Mouse (Mus musculus): ENCODE measurements around the gene Ccdc105. TPM values are rescaled to one million over a fixed set of nuclear protein-coding genes. Genes with fewer than 3 reads are reported as not detected.

Gene Ccdc105
- not detected in 2 replicates for polyA plus RNA-seq (2012)

DNA sequence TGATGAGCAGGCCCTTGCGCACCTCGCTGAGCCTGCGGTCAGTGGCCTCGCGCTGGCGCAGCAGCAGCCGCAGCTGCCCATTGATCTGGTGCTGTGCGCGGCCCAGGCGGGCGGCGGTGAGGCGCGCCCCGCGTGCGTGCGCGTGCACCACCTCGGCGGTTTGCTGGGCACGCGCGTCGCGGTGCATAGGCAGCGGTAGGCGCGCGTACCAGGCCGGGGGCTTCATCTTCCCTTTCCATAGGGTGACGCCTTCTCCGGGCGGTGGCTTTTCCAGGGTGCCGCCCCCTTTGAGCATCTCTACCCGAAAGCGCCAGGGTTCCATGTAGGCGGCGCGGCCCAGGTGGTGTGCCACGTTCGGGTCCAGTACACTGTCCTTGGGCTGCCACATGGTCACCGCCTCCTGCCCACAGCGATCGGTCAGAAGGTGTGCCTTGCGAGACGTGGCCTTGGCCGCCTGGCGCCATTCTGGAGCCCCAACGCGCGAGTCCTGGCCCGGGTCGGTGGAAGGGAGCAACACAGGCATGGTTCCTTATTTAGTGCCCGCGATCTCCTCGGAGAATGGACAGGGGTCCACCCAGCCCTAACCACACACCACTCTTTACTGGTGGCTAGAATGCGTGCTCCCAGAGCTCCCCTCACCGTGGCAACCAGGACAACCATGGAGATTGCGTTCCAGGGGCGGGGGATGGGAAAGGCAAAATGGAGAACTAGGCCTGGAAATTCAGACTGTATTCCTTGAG lies at the start of gene Ccdc105:
Gene Ccdc105 (minus strand): TSS at position 614 of the 740 bp plus-strand sequence.
- peak within 1 kb of the TSS; percentile 4 for H3K4me3 ChIP-seq (replicated peaks)

GRCm38 (mm10) chr10:78801449-78801848 lies 48.6 kb upstream of the Ccdc105 start:
- Histone ChIP-seq H3K27me3 (ENCODE audit: control insufficient read depth) (no peaks in the 10 kb centered on the region), H3K4me3 (replicated peaks) (no peak overlapping the region), H3K9me3 (ENCODE audit: control insufficient read depth, low read length) (peaks cover 7% of the 10 kb centered on the region), H3K4me1 (ENCODE audit: control insufficient read depth) (no peaks in the 10 kb centered on the region), H3K36me3 (ENCODE audit: control insufficient read depth) (no peaks in the 10 kb centered on the region)
- no peak for TF ChIP-seq GATA1 (IDR thresholded peaks at IDR 0.05; ENCODE audit: low read length)
- TF ChIP-seq TAL1 (IDR thresholded peaks at IDR 0.05; ENCODE audit: low read length) = no peak

More for the DNA sequence above, at the start of gene Ccdc105:
- TF ChIP-seq GATA1 (IDR thresholded peaks at IDR 0.05; ENCODE audit: low read length) (no peak), TAL1 (IDR thresholded peaks at IDR 0.05; ENCODE audit: low read length) (no peak)
- H3K36me3 ChIP-seq (ENCODE audit: control insufficient read depth) = no peaks in the 10 kb centered on the region
- no peaks in the 10 kb centered on the region for H3K9me3 ChIP-seq (ENCODE audit: control insufficient read depth, low read length)
- H3K4me1 ChIP-seq (ENCODE audit: control insufficient read depth) = peaks cover 2% of the 10 kb centered on the region; the same call in 1 of the 2 replicates
- H3K27me3 ChIP-seq (ENCODE audit: control insufficient read depth) = peaks cover 15% of the 10 kb centered on the region

GRCm38 (mm10) chr10:78790561-78790960 lies 37.7 kb upstream of the Ccdc105 start:
- no peak for TF ChIP-seq GATA1 (IDR thresholded peaks at IDR 0.05; ENCODE audit: low read length)
- TF ChIP-seq TAL1 (IDR thresholded peaks at IDR 0.05; ENCODE audit: low read length) = no peak
- H3K27me3 ChIP-seq (ENCODE audit: control insufficient read depth) = no peaks in the 10 kb centered on the region
- peaks cover 4% of the 10 kb centered on the region for H3K9me3 ChIP-seq (ENCODE audit: control insufficient read depth, low read length)
- H3K36me3 ChIP-seq (ENCODE audit: control insufficient read depth) = no peaks in the 10 kb centered on the region
- no peak overlapping the region for H3K4me3 ChIP-seq (replicated peaks)
- no peaks in the 10 kb centered on the region for H3K4me1 ChIP-seq (ENCODE audit: control insufficient read depth)

GRCm38 (mm10) chr10:78787566-78788087 lies 34.8 kb upstream of the Ccdc105 start:
- peaks cover 4% of the 10 kb centered on the region for H3K9me3 ChIP-seq (ENCODE audit: control insufficient read depth, low read length)
- no peak for TF ChIP-seq TAL1 (IDR thresholded peaks at IDR 0.05; ENCODE audit: low read length)
- no peak for TF ChIP-seq GATA1 (IDR thresholded peaks at IDR 0.05; ENCODE audit: low read length)
- no peak overlapping the region for H3K4me3 ChIP-seq (replicated peaks)
- H3K4me1 ChIP-seq (ENCODE audit: control insufficient read depth) = no peaks in the 10 kb centered on the region
- H3K27me3 ChIP-seq (ENCODE audit: control insufficient read depth) = no peaks in the 10 kb centered on the region
- H3K36me3 ChIP-seq (ENCODE audit: control insufficient read depth) = no peaks in the 10 kb centered on the region

DNA sequence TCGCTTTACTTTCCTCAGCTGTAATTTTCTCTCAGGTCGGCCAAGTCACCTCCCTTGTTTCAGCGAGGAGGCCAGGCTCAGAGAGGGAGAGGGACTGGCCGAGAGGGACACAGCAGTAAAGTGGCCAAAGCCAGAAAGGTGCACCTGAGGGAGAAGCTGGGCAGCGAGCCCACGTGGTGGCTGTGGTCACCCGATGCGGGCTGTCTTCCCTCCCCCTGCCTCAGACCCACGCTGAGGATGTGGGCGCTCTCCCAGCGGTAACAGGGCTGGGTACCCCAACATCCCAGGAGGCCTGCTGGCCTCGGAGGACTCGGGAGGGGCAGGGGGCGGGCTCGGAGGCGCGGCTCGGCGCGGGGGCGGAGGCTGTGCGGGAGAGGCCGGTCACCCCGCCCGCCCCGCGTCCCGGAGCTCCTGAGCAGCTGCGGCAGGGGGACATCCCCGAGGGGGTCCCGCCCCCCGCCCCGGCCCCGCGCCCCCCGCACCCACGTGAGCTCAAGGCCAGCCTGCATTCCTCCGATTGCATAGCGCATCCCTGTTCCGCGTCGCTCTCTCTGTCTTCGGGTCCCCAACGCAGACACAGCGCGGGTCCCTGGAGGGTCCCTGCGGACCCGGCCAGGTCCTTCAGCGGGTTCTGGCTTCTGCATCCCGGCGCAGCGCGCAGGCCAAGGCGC lies 27.3 kb upstream of the Ccdc105 start, which contains the start of gene Slc1a6:
Gene Slc1a6 (plus strand): TSS at position 516 of the 671 bp plus-strand sequence.
- no peaks in the 10 kb centered on the region; the same call in 1 of the 2 replicates for H3K9me3 ChIP-seq (ENCODE audit: control insufficient read depth, low read length)
- no peak for TF ChIP-seq GATA1 (IDR thresholded peaks at IDR 0.05; ENCODE audit: low read length)
- TF ChIP-seq TAL1 (IDR thresholded peaks at IDR 0.05; ENCODE audit: low read length) = no peak
- H3K27me3 ChIP-seq (ENCODE audit: control insufficient read depth) = peaks cover 20% of the 10 kb centered on the region
- no peaks in the 10 kb centered on the region for H3K4me1 ChIP-seq (ENCODE audit: control insufficient read depth)
- H3K4me3 ChIP-seq (replicated peaks) = no peak within 1 kb of the TSS
- no peaks in the 10 kb centered on the region for H3K36me3 ChIP-seq (ENCODE audit: control insufficient read depth)

DNA sequence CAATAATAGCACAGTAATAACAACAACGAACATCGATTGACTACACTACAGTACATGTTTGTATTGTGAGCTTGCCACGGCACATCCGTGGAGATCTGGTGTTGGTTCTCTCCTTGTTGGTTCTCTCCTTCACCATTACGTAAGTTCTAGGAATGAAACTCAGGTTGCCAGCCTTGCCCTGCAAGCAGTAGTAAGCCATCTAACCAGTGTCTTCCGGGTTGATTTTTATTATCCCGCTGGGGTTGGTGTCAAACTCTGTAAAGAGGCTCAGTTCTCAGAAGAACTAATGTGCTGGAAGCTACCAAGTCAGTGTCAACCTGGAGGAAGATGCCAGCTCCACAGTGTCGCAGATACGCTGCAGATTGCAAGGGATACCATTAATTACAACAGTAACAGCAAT lies 26.7 kb upstream of the Ccdc105 start:
- H3K4me1 ChIP-seq (ENCODE audit: control insufficient read depth) = no peaks in the 10 kb centered on the region
- no peak overlapping the region for H3K4me3 ChIP-seq (replicated peaks)
- H3K9me3 ChIP-seq (ENCODE audit: control insufficient read depth, low read length) = no peaks in the 10 kb centered on the region; the same call in 1 of the 2 replicates
- peaks cover 20% of the 10 kb centered on the region for H3K27me3 ChIP-seq (ENCODE audit: control insufficient read depth)
- no peaks in the 10 kb centered on the region for H3K36me3 ChIP-seq (ENCODE audit: control insufficient read depth)
- TF ChIP-seq GATA1 (IDR thresholded peaks at IDR 0.05; ENCODE audit: low read length) (no peak), TAL1 (IDR thresholded peaks at IDR 0.05; ENCODE audit: low read length) (no peak)

GRCm38 (mm10) chr10:78775830-78776229 lies 23.0 kb upstream of the Ccdc105 start:
- peaks cover 18% of the 10 kb centered on the region for H3K27me3 ChIP-seq (ENCODE audit: control insufficient read depth)
- H3K9me3 ChIP-seq (ENCODE audit: control insufficient read depth, low read length) = no peaks in the 10 kb centered on the region; the same call in 1 of the 2 replicates
- H3K36me3 ChIP-seq (ENCODE audit: control insufficient read depth) = no peaks in the 10 kb centered on the region
- H3K4me1 ChIP-seq (ENCODE audit: control insufficient read depth) = no peaks in the 10 kb centered on the region
- TF ChIP-seq GATA1 (IDR thresholded peaks at IDR 0.05; ENCODE audit: low read length) (no peak), TAL1 (IDR thresholded peaks at IDR 0.05; ENCODE audit: low read length) (no peak)
- H3K4me3 ChIP-seq (replicated peaks) = no peak overlapping the region

DNA sequence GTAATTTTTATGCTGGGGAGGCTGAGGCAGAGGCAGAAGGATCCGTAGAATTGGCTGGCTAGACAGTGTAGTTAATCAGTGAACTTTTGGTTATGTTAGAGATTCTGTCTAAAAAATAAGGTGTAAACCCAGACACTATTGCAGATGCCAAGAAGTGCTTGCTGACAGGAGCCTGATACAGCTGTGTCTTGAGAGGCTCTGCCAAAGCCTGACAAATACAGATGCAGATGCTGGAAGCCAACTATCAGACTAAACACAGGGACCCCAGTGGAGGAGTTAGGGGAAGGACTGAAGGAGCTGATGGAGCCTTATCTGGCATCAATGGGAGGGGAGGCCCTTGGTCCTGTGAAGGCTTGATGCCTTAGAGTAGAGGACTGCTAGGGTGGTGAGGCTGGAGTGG lies 12.7 kb upstream of the Ccdc105 start:
- H3K9me3 ChIP-seq (ENCODE audit: control insufficient read depth, low read length) = 0 out of 2 replicates have a peak, but pooled peaks cover 4% of the 10 kb centered on the region
- no peak overlapping the region for H3K4me3 ChIP-seq (replicated peaks)
- no peaks in the 10 kb centered on the region for H3K27me3 ChIP-seq (ENCODE audit: control insufficient read depth)
- H3K36me3 ChIP-seq (ENCODE audit: control insufficient read depth) = no peaks in the 10 kb centered on the region
- no peak for TF ChIP-seq TAL1 (IDR thresholded peaks at IDR 0.05; ENCODE audit: low read length)
- TF ChIP-seq GATA1 (IDR thresholded peaks at IDR 0.05; ENCODE audit: low read length) = no peak
- no peaks in the 10 kb centered on the region for H3K4me1 ChIP-seq (ENCODE audit: control insufficient read depth)

DNA sequence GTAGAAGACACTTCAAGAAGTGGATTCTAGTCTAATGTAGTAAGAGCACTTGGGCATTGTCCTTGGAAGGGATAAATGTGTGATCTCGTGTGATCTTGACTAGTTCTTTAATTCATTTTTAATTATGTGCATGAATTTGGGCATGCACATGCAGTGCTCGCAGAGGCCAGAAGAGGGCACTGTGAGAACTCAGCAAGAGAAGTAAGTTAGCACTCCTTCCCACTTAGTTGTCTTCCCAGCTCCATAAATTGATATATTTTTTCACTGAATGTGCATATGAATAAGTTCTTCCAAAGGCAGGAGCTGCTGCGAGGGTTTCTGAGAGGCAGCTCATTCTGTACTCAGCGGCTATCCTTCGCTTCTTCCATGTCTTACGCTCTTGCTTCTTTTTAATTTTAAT lies 3.2 kb upstream of the Ccdc105 start:
- H3K9me3 ChIP-seq (ENCODE audit: control insufficient read depth, low read length) = 0 out of 2 replicates have a peak, but pooled peaks cover under 1% of the 10 kb centered on the region
- peaks cover 15% of the 10 kb centered on the region for H3K27me3 ChIP-seq (ENCODE audit: control insufficient read depth)
- peaks cover 2% of the 10 kb centered on the region; the same call in 1 of the 2 replicates for H3K4me1 ChIP-seq (ENCODE audit: control insufficient read depth)
- H3K4me3 ChIP-seq (replicated peaks) = no peak overlapping the region
- TF ChIP-seq GATA1 (IDR thresholded peaks at IDR 0.05; ENCODE audit: low read length) (no peak), TAL1 (IDR thresholded peaks at IDR 0.05; ENCODE audit: low read length) (no peak)
- no peaks in the 10 kb centered on the region for H3K36me3 ChIP-seq (ENCODE audit: control insufficient read depth)

Measured in erythroblast, embryonic 14.5 days (primary cell).